Mouse (Mus musculus) erythroblast, embryonic 14.5 days (primary cell): ENCODE results near the gene F5. TPM values are rescaled to one million over a fixed set of nuclear protein-coding genes. Genes with fewer than 3 reads are reported as not detected.
A peak's percentile ranks its signal among the peaks of the same experiment; 100 is the strongest.

Experiments
- H3K27me3 ChIP-seq: 2 replicates; pipeline ENCODE4 v1.6.1; 2012; ENCODE audit warnings: inconsistent platforms; ENCODE audit not compliant: control insufficient read depth
- H3K36me3 ChIP-seq: 2 replicates; pipeline ENCODE4 v1.6.1; 2012; ENCODE audit warnings: mild to moderate bottlenecking, inconsistent platforms; ENCODE audit not compliant: control insufficient read depth
- H3K4me1 ChIP-seq: 2 replicates; pipeline ENCODE4 v1.6.1; 2012; ENCODE audit warnings: inconsistent platforms; ENCODE audit not compliant: control insufficient read depth
- H3K4me3 ChIP-seq: replicated peaks from 2 replicates; pipeline ENCODE3; 2012; ENCODE audit warnings: moderate library complexity, mild to moderate bottlenecking, inconsistent platforms
- H3K9me3 ChIP-seq: 2 replicates; pipeline ENCODE4 v1.6.1; 2012; ENCODE audit warnings: low read length, inconsistent platforms, mixed read lengths; ENCODE audit not compliant: control insufficient read depth
- GATA1 ChIP-seq: IDR thresholded peaks from 2 replicates; pipeline ENCODE4 v1.6.1; 2012; ENCODE audit warnings: low read length, inconsistent platforms, mixed read lengths
- TAL1 ChIP-seq: IDR thresholded peaks from 3 replicates; pipeline ENCODE4 v1.6.1; 2012; ENCODE audit warnings: low read length, inconsistent platforms, mixed read lengths
- polyA plus RNA-seq: library from polyadenylated mRNA; stranded (reverse); fragments of >175 nt; gene quantifications from 2 replicates; pipeline ENCODE4 v1.2.3, GENCODE M21; 2012

The F5 gene
- polyA plus RNA-seq, 1 experiment = 0.01 TPM

DNA sequence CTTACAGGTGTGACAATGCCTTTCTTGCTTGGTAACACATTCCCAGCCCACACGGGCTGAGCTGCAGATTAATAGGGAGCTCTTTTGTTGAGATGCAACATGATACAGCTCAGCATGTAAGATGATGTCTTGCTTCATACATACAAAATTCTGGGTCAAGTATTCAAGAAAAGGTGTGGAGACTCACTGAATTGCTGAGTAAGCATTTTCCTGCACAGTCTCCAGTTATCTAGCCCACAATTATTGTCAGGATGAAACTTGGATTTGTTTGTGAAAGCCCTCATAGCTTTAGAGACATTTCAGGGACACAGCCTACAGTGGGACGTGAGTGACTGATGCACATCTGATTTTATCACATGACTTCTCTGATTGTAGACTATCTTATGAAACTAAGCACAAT lies 89.9 kb downstream of the F5 start:
- Histone ChIP-seq H3K9me3 (no peaks in the 10 kb centered on the region), H3K36me3 (no peaks in the 10 kb centered on the region), H3K27me3 (peaks cover 4% of the 10 kb centered on the region; the same call in 1 of the 2 replicates), H3K4me1 (no peaks in the 10 kb centered on the region), H3K4me3 (no peak overlapping the region)
- TF ChIP-seq GATA1 (no peak), TAL1 (no peak)

DNA sequence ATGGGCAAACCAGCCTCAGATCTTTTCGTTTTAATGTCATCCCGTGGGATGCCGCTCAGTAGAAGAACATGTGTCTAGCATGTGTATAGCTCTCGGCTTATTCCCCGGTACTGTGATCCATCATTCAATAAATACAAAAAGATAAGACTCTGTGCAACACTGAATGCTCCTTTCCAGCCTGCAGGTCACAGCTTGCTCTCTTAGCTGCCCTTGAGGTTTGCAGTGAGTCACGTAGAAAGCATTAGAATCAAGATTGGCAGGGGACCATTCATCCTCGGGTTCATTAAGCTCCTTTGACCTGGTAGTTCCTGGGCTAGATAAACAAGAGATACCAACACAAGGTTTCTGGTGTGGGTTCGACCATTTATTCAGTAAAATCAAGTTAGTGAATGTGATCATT lies 91.2 kb downstream of the F5 start:
- TF ChIP-seq TAL1 = no peak
- no peak for TF ChIP-seq GATA1
- H3K9me3 ChIP-seq = no peaks in the 10 kb centered on the region
- H3K27me3 ChIP-seq = peaks cover 4% of the 10 kb centered on the region; the same call in 1 of the 2 replicates
- no peaks in the 10 kb centered on the region for H3K36me3 ChIP-seq
- no peak overlapping the region for H3K4me3 ChIP-seq
- H3K4me1 ChIP-seq = peaks cover 5% of the 10 kb centered on the region

DNA sequence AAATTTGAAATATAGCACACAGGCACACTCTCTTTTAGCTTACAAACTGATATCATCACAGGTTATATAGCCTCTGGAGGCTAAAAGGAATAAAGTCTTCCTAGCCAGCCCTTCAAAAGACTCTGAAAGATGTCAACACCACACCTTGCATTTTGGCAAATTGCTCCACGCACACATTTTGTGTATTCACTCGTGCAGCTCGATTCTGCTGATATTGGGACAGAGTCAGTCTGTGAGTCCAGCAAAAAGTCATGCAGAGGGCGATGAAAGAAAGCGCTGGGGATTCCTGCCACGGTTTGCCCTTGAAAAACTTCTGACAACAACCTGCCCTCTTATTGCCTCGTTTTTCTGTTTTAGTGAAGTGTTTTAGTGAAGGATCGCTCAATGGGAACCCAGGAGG lies 95.8 kb downstream of the F5 start:
- Histone ChIP-seq H3K4me3 (peak overlapping the region; percentile 65), H3K36me3 (no peaks in the 10 kb centered on the region), H3K4me1 (peaks cover 40% of the 10 kb centered on the region), H3K9me3 (no peaks in the 10 kb centered on the region), H3K27me3 (peaks cover 4% of the 10 kb centered on the region; the same call in 1 of the 2 replicates)
- no peak for TF ChIP-seq GATA1
- TF ChIP-seq TAL1 = no peak

DNA sequence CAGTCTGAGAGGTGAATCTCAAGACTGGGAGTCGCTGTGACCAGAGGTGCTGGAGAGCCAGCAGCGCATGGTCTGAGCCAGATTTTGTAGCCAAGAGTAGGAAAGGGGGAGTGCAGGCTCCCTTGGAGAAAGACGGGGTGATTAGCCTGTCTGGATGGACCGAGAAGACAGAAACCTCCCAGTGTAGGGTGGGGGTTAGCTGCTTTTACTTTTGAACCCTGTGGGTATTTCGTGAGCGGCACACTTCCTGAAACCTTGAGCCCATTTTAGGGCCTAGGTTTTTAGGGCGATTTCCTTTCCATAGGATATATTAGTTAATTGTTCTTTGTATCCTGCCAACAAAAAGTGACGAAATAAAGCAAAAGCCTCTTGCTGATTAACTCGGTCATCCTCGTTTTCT lies 96.3 kb downstream of the F5 start:
- Histone ChIP-seq H3K9me3 (no peaks in the 10 kb centered on the region), H3K27me3 (peaks cover 4% of the 10 kb centered on the region; the same call in 1 of the 2 replicates), H3K4me3 (peak overlapping the region; percentile 65), H3K4me1 (peaks cover 42% of the 10 kb centered on the region), H3K36me3 (no peaks in the 10 kb centered on the region)
- no peak for TF ChIP-seq TAL1
- TF ChIP-seq GATA1 = no peak

DNA sequence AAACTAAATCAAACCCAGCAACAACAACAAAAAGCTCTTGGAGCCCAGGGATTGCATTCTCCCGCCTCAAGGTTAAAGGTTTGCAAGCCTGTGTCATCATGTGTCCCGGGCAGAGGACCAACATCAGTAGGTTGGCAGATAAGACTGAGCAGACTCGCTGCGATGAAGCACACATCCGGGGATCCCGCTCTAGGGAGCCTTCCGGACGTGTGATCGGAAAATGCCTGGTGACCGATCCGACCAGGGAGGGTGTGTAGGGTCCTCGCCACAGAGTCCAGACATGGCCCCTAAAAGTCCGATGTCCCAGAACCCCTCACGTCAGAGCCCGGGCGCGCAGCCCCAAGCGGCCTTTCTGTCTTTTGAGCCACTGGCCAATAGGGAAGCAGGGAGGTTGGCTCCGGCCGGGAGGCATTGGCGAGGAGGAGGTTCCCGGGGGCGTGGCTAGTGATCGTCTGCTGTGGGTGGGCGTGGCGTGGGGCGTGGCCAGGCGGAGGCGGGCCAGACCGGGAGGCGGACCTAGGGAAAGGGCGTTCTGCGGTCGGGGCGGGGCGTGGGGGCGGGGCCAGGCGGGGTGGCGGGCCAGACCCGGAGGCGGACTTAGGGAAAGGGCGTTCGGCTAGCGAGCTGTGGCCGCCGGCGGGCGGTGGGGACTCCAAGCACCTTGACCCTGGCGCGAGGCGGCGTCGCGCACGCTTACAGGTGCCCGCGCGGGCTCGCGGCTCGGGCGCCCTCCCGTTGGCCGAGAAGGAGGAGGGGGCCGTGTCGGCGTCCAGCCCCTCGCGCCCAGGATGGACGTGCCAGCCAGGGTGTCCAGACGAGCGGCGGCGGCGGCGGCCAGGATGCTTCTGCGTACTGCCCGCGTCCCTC lies 97.1 kb downstream of the F5 start, which contains the start of gene Slc19a2:
Gene Slc19a2 (plus strand): TSS at position 582 of the 867 bp plus-strand sequence.
- H3K4me1 ChIP-seq = peaks cover 44% of the 10 kb centered on the region
- no peak for TF ChIP-seq TAL1
- TF ChIP-seq GATA1 = peak; percentile 58; the same call in 1 of the 2 replicates
- H3K9me3 ChIP-seq = no peaks in the 10 kb centered on the region
- H3K27me3 ChIP-seq = peaks cover 4% of the 10 kb centered on the region; the same call in 1 of the 2 replicates
- no peaks in the 10 kb centered on the region for H3K36me3 ChIP-seq
- peak within 1 kb of the TSS; percentile 65 for H3K4me3 ChIP-seq

DNA sequence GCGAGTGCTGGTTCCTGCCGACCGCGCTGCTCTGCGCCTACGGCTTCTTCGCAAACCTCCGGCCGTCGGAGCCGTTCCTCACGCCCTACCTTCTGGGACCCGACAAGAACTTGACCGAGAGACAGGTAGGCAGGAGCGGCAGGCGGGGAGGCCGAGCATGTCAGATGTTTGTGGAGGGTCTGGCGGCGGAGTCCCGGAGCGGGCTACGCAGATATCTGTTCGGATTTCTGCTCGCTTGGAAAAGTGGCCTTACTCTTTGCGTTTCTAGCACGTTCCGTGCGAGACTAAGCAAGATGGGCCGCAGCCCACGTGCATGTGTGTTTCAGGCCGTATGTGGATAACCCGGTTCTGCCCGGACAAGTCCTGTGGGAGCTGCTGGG lies 97.7 kb downstream of the F5 start:
- peaks cover 46% of the 10 kb centered on the region for H3K4me1 ChIP-seq
- no peaks in the 10 kb centered on the region; the same call in 1 of the 2 replicates for H3K36me3 ChIP-seq
- no peak for TF ChIP-seq GATA1
- no peak for TF ChIP-seq TAL1
- no peaks in the 10 kb centered on the region for H3K9me3 ChIP-seq
- H3K27me3 ChIP-seq = peaks cover 4% of the 10 kb centered on the region; the same call in 1 of the 2 replicates
- peak overlapping the region; percentile 65 for H3K4me3 ChIP-seq

DNA sequence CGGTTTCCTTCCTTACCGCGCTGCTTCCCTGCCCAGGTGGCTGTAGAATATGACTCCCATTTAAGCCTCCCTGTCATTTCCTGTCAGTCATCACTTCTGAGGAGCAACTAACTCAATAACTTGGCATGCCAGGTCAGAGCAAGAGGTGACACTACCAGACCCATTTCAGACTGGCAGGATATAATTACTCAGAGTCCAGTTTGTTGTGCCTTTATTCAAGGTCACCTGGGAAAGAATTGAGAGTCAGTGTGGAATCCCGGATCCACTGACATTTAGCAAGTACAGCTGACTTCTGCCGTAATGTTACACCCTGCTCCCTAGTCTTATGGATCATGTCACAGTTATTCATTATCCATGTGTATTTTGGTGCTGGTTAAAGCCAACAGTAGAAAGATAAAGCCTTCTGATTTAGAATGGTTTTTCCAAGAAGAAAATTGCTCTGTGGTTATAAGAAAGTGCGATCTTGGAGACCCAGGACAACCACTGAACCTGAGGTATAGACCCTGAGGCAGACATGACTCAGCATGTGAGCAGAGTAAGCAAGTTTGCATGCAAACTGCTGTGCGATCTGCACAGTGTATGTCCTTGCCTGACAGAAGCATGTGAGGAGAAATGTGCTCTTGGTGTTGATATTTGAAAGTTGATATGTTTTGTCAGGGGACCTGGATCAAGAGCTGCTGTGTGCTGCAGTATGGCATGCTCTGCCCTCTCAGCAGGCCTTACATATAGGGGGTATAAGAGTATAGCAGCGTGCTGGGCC lies 98.9 kb downstream of the F5 start:
- no peak for TF ChIP-seq GATA1
- TF ChIP-seq TAL1 = no peak
- Histone ChIP-seq H3K4me1 (peaks cover 56% of the 10 kb centered on the region), H3K36me3 (peaks cover 2% of the 10 kb centered on the region; the same call in 1 of the 2 replicates), H3K9me3 (no peaks in the 10 kb centered on the region), H3K4me3 (peak overlapping the region; percentile 65), H3K27me3 (no peaks in the 10 kb centered on the region)

DNA sequence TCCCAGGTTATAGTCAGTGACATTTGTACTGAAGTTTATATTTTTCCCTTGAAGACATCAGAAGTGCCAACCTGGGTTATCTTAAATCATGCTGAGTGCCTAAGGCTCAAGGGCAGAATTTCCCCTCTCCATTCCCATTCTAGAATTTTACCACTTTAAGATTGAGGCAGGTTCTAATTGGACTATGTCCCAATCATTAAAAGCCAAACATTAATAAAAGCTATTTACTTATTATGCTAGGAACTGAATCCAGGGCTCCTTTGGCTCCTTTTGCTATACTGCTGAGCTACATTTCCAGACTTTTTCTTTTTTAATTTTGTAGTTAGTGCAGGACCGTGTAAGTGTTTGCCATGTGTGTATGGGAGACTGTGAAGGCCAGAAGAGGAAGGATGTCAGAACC lies 99.8 kb downstream of the F5 start:
- Histone ChIP-seq H3K4me3 (no peak overlapping the region), H3K4me1 (peaks cover 56% of the 10 kb centered on the region)

DNA sequence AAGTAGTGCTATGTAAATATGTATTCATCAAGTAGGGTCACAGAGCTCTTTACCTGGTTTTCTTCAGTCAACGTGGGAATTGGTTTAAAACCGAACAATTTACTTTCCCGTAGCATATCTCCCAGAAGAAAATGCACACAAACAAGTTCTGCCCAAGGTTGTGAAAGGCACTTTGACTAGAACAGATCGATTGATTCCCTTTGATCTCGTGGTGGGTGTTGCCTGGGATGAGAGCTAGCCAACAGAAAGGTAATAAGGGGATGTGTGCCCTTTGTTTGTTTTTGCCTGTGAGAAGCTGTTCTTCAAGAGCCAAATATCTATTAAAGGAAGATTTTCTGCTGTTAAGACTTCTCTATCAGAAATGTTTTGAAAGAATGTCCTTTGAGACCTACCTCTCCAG lies 100.9 kb downstream of the F5 start:
- H3K36me3 ChIP-seq = peaks cover 15% of the 10 kb centered on the region
- H3K4me3 ChIP-seq = no peak overlapping the region
- no peak for TF ChIP-seq GATA1
- no peak for TF ChIP-seq TAL1
- no peaks in the 10 kb centered on the region for H3K9me3 ChIP-seq
- no peaks in the 10 kb centered on the region for H3K27me3 ChIP-seq
- peaks cover 53% of the 10 kb centered on the region for H3K4me1 ChIP-seq

More for the DNA sequence above, 99.8 kb downstream of the F5 start:
- TF ChIP-seq GATA1 (no peak), TAL1 (no peak)
- H3K9me3 ChIP-seq = no peaks in the 10 kb centered on the region
- no peaks in the 10 kb centered on the region for H3K27me3 ChIP-seq
- H3K36me3 ChIP-seq = peaks cover 4% of the 10 kb centered on the region
